Mouse (Mus musculus) layer of hippocampus, adult 18-20 months (tissue): ENCODE measurements around the gene Acta2. TPM values are rescaled to one million over a fixed set of nuclear protein-coding genes. Genes with fewer than 3 reads are reported as not detected.
A peak's percentile ranks its signal among the peaks of the same experiment; 100 is the strongest.

Source experiments
- DNase-seq, 2 experiments: peaks; one replicate each; pipeline ENCODE4 v3.0.0; 2022; ENCODE audit warnings: low spot score in 2 of 2
- total RNA-seq, 2 experiments: library from RNA; stranded (reverse); gene quantifications; 2 replicates each; pipeline ENCODE4 v1.2.3; 2021

The Acta2 gene
- total RNA-seq, 2 experiments from 2014 or later: 7.0 to 9.8 TPM

DNA sequence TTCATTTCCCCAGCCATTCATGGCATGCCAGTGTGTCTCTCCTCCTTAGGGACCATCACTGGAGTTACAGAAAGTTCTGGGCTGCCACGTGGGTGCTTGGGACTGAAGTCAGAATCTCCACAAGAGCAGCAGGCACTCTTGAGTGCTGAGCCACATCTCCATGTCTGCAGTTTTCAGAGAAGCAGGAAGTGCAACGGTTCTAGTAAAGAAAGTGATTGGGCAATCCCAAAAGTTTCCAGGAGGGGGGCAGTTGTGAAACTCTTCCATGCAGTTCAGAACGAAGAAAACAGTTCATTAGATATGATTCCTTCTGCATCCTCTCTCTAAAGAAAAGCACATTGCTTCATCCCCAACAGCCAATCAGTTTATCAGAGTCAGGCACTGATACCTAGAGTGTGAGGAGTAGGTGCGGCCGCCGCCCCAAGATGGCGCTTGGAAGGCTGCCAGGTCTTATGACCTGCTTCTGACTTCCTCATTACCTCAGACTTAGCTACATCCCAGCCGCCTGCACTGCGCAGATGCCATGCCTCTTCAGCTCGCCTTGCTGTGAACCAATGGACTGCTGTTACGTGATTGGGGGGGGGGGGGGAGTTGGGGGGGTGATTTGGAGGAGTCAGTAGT is 14.8 kb upstream of the Acta2 start:
- DNase-seq: no peak

DNA sequence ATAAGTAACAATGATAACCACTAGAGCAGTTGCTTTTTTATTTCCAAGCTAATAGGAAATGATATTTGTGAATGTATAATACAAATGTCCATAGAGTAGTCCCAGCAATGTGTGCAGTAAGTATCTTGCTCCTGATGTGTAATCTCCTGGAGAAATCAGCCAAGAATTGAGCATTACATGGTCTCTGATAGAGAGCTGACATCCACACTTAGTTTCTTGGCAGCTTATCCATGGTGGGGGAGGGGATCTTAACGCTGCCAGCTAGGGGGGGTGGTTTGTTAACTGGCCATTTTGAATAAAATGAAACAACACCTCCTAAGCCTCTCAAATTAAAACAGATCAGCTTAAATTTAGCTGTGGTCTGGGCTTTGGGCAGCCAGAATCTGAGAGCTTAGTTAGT is 13.6 kb upstream of the Acta2 start:
- no peak for DNase-seq

DNA sequence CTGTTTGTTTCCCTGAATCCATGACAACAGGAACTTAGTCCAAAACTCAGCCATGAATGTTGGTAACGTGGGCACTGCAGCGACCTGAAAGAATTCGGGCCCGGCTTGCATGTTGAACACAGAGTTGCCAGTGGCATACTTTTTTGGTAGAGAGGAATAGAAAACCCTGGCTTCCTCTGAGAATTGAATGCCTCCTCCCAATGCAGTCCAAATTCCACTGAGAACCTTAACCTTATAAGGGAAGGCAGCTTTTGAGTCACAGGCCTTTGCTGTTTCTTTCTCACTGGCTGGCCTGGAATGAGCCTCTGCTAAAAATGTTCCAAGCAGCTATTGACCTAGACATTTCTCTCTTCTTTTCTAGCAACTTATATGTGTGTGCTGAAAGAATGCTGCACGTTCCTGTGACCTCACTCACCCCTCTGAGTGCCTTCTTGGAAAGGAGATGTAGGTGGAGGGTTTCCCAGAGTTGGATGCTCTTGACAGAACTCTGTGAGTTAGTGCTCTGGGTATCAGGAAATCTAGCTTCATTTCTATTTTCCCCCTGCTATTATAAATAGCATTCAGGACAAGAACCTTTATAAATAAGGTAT is 10.3 kb upstream of the Acta2 start:
- DNase-seq: no peak

DNA sequence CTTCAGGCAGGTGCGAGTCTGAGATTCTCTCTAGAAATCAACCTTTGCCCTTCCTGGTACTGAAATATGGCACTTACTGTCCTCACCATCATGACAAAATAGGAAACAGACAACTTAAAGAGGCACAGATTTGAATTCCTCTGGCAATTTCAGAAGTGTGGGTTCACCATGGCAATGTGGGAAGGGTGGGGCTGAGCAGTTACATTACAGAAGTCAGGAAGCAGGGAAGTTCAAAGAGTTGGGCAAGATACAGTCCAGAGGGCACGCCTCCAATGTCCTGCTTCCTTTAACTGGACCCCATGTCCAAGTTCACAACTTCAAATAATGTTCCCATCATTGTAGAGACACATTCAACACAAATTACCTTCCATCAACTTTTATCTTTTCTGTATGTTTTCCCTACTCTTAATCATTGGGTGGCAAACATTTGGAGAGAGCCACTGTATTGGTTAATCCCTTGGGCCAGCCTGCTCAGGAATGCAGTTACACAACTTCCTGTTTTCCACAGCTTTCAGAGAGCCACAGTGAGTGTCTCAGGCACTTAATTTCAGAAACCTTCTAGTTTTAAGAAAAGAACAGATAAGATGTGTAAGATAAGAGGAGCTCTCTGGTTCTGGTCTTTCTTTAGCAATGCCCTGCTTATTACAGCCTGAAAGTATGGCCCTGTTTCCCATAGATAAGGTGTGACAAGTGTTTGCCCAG is 7.0 kb upstream of the Acta2 start:
- no peak for DNase-seq

DNA sequence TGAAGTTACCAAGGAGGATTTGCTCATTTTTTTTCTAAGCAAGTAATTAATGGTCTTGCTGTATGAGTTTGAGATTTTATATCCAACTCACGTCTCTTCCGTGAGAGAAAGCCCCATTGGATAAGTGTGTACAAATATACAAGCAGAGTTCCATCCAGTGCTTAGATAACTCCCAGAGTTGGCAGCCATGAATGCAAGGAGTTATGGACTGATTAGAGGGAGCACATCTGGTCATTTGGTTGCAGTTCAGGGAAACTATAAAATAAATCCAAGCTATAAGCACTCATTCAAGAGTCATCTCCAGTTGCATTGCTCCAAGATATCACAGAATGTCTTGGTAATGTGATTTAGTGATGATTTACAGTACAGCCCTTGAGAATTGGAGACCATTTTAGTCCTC is 1.5 kb upstream of the Acta2 start:
- DNase-seq: no peak

DNA sequence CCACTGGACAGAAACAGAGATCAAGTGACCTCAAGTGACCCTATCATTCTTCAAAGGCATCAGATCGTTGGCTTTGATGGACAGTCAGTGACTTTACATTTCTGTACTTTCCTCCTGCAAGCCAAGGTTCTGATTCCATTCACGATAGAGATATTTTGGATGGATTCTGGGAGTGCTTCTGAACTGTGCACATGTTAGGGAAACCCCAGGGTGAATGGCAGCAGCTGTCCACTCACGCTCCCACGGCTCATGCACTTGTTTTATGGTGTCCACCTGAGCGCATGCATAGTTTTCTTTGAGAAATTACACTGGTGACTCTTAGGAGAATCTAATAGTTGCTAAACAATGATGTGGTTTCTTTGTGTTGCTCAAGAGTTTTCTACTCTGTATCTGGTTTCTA is 759 bp upstream of the Acta2 start:
- DNase-seq: no peak

DNA sequence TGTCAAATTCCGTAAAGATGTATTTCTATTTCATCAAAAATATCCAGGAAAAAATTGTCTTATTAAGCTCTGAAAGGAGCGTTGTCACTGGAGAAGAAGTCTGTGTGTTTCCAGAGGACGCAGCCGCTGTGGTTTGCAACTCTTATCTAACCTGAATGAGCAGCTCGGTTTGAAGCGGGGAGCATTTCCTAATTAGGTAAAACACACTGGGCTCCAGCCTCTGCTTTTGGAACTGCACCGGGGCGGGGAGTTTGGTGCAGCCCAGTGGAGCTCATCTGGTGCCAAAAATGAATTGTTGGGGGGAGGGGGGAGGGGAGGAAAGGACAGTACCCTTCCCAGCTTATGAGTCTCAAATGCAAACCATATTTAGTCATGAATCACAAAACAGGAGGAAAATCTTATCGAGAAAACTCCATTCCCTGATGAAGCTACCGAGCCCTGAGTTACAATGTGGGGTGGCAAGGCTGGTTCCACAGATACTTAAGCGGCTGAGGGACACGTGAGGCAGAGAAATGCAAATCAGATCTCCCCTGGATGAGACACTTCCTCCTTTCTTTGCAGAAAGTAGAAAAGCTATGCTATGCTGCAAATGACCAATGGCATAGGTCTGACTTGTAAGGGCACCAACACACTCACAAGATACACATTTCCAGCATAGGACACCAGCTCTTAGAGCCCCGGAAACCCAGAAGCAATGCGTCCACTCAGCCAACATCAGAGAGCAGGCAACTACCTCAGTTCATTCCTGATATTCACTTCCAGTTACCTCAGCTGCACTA is 1.1 kb downstream of the Acta2 start:
- no peak for DNase-seq

DNA sequence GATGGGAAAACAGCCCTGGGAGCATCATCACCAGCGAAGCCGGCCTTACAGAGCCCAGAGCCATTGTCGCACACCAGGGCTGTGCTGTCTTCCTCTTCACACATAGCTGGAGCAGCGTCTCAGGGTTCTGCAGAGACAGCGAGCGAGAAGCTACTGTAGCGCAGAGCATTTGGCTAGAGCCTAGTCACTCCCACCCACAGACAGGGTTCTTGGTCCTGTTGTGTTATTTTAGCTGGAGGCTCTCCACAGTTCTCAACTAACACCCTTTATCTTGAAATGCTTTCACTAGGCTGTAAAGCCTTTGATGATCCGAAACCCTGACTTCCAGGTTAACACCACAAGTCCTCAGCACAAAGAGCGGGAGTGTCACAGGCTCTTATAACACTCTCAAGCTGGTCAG is 2.9 kb downstream of the Acta2 start:
- DNase-seq: no peak

DNA sequence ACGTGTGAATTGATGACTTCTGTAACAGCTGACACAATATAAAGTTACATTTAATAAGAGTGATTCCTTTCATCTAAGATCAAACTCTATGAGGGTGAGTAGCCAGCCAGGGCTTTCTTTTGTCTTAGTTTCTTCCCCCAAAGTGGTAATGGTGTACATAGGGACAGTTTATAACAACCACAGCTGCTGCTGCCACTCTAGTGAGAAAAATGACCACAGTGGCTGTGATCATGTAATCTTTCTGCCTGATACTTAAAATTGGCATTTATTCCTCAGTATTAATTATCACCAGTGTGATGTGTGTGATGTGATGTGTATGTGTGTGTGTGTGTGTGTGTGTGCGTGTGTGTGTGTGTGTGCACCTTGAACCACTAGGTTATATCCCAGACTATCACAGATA is 3.5 kb downstream of the Acta2 start:
- no peak for DNase-seq

DNA sequence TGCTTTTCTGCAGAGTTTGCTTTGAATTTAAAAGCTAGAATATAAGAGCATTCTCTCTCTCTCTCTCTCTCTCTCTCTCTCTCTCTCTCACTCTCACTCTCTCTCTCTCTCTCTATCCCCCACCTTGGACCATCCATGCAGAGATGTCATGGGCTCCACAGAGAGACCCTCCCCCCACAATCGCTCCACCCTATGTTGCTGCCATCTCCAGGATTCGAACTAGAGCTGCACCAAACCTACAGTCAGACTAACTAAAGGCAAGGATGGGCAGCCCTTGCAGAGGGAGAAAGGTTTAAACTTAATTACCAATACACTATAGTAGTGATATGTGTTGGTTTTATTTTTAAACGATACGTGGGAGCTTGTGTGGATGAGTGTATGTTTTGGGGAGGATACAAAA is 4.8 kb downstream of the Acta2 start:
- DNase-seq: no peak

DNA sequence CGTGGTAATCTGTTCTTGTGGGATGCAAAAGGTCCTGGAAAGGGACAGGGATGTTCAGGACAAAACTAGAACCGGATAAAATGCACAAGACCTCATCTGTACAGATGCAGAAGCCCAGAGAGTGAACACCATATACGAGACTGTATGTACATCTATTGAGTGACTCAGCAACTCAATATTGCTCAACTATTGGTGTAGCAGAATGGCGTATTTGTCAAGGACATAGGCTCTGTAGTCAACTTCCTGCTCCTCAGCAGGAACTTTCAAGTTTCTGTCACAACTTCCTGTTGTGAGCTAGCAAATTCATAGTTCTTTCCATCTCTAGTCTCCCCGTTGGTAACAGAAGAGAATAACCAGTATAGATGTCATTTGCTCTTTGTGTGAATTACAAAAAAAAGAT is 6.8 kb downstream of the Acta2 start:
- DNase-seq: no peak

DNA sequence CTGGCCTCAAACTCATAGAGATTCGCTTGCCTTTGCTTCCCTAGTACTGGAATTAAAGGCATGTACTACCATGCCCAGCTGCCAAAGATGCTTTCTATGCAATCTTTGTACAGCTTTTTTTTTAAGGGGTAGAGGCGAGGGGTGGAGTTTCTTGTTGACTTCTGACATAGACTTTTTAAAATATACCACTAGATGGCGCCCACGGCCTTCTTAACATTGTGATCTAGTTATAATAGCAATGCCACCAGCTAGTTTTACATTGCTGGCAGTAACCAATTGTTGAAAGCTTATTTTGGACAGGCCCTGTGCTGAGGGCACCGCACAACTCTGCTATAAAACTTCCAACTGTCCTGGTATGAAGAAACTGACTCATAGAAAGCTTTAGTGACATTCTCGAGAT is 11.3 kb downstream of the Acta2 start:
- DNase-seq: peak in 1 of 2 experiments; percentile 72

DNA sequence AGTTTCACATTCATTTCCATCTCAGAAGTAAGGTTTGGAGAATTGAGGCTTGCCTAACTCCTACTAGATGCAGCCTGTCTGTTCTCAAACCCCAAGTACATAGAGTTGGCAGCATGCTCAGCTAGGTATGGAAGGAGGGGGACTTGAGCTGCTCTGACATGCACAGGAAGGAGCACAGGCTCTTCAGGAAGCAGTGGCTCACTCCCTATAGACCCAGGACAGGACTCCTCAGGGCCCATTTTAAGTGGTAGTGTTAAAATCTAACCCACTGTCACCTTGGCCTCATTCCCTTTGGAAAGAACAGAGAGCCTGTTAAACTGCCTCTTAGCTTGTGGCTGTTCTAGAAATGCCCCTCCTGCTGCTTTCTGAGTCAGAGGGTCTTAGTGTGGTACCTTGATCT is 12.5 kb downstream of the Acta2 start:
- no peak for DNase-seq

DNA sequence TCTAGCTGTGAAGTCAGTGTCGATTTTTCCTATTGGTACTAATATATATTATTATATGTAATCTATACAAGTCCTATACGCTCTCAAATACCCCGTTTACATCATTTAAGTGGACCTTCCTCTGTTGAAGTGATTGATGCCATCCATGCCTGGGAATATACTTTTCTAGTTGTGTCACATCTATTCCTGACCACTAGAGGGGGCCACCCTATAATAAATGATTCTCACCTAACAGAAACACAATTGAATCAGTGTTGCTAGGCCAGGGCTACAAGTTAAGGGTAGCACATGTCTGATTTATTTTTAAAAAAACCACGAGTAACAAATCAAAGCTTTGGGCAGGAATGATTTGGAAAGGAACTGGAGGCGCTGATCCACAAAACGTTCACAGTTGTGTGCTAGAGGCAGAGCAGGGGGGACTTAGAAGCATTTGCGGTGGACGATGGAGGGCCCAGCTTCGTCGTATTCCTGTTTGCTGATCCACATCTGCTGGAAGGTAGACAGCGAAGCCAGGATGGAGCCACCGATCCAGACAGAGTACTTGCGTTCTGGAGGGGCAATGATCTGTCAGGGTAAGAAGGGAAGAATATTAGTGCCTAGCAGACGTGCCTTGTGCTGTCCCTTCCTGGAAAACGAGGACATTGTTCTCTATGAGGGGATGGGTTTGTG is 14.0 kb downstream of the Acta2 start:
- DNase-seq: peak in 1 of 2 experiments; percentile 55

DNA sequence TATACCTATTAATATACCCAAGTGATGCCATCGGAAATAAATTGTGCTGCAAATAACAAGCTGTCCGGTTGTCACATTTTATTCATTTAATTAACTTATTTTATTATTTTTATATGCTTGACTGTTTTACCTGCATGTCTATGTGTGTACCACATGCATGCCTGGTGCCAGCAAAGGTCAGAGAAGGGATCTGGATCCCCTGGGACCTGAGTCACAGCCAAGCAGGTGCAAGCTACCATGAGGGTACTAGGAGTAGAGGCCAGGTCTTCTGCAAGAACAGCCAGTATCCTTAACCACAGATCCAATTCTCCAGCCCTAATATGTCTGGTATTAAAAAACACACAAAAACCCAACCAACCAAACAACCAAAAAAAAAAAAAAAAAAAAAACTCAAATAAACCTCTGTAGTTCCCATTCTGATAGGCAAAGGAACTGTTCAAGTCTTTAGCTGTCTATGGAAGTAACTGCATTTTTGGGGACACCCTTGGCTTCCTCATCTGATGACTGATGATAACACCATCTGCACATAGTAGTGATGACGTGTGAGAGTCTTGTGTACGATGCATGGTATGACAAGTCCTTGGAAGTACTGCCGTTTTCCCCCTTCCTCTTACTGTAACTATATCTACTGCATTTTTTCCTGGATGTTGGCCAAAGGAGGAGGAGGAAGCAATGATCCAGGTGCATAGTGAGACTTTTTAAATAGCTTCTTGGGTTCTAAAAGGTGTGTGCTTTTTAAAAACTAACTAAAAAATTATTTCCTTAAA is 14.9 kb downstream of the Acta2 start:
- no peak for DNase-seq

DNA sequence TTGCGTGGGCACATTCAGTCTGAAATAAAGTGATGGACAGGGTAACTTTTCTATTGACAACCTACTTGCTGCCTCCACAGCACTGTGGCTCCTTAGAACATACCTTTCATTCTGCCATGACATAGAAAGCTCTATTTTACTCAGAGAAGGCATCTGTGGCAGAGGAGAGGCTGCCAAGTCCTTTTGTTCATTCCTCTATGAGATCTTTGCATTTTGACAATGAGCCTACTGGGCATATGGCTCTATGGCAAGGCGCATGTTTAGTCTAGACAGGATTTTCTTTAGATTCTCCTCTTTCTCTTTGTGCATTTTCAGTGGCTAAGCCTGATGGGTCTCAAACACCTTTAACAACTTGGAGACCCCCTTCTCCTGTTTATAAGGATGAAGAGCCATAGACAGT is 17.6 kb downstream of the Acta2 start:
- DNase-seq: no peak

DNA sequence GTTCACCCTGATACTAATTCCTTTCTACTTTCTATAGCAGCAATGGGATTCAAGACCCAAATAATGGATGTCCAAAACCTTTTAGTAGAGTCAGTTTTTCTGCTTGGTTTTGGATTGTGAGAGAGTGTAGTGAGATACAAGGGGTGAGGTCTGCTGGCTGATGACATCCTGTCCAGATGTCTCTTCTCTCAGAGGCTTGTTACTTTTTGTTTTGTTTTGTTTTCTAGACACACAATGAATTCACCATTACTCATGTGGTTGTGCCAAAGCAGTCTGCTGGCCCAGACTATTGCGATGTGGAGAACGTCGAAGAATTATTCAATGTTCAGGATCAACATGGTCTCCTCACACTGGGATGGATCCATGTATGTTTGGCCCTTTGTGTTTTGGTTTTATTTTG is 19.3 kb downstream of the Acta2 start:
- no peak for DNase-seq

DNA sequence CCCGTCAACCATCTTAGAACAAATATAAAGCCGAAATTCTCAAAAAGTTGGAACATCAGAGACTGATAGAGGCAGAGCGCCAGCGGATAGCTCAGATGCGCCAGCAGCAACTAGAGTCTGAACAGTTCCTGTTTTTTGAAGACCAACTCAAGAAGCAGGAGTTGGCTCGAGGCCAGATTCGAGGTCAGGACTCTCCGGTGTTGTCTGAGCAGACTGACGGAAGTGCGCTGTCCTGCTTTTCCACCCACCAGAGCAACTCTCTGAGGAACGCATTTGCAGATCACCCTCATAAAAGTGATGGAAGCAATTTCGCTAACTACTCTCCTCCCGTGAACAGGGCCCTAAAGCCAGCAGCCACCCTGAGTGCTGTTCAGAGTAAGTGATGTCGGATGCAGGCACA is 21.4 kb downstream of the Acta2 start:
- peak in 1 of 2 experiments; percentile 44 for DNase-seq

DNA sequence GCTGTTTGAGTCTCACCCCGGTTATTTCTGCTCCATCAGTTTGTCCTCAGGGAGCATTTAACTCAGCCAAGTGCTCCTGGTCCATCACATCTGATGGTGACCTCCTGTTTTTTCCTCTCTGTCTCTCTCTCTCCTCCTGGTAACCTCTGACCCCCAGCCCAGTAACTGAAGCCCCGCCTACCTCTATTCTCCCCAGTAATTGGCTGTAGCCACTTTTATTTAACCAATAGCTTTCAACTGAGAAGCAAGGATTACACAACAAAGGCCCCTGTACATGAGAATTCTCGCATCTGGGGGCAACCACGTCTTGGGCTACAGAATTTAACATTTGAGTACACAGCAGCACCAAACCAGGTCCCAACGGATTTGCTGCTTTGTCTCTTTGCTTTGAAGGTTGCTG is 23.1 kb downstream of the Acta2 start:
- DNase-seq: no peak

DNA sequence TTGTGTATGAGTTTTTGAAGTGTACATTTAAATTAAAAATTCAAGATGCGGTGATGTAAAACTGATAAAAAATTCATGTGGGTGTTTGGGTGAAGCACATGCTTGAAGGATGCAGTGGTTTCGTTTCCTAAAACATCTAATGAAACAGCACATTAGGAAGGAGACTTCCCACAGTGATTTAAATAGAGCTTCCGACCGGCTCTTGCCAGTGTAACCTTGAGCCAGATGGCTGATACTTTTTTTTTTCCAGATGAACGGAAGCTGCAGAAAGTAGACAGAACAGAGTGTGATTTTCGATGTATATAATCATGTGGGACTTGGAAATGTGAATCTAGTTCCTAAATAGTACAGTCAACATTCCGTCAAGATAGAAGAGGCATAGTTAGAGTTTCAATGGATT is 23.8 kb downstream of the Acta2 start:
- DNase-seq: peak in 1 of 2 experiments; percentile 32

DNA sequence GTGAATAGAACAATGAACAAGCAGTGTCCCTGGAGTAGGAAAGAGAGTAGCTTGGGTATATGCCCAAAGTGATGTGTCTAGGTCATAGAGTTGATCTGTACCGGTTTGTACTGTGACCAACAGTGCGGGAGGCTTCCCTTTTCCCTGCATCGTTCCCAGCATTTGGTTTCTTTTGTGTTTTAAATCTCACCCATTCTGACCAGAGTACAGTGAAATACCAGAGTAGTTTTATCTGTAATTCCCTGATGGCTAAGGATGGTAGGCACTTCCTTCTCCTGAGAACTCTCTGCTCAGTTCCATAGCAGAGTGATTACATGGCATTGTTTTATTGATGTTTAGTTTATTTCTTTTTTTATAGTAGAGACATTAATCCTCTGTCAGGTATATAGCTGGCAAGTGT is 32.6 kb downstream of the Acta2 start:
- no peak for DNase-seq
